Mouse (Mus musculus) fibroblast of lung, adult 2 months (primary cell): ENCODE data around the gene Tent4a.
"Not testable (repeated sequence)": the region's sequence is repeated elsewhere in the genome, so short reads cannot be mapped to it uniquely, and the experiment has no call there.

Experiments
- DNase-seq: peaks from one replicate; pipeline ENCODE4 v3.0.0-alpha.2; 2011; ENCODE audit warnings: low read depth

Tent4a gene

GRCm38 (mm10) chr13:69534334-69534653, at the start of gene Tent4a:
TSS of gene Tent4a (minus strand) at chr13:69534617.
- no peak for DNase-seq

GRCm38 (mm10) chr13:69583591-69583990, 49.2 kb upstream of the Tent4a start:
- no peak for DNase-seq

- no peak for DNase-seq
Measured at GRCm38 (mm10) chr13:69582411-69582810, 48.0 kb upstream of the Tent4a start.

GRCm38 (mm10) chr13:69577181-69577834, 42.9 kb upstream of the Tent4a start:
- DNase-seq: no peak

GRCm38 (mm10) chr13:69576676-69577075, 42.3 kb upstream of the Tent4a start:
- DNase-seq: no peak

- DNase-seq: no peak
Measured at GRCm38 (mm10) chr13:69572594-69572993, 38.2 kb upstream of the Tent4a start.

- DNase-seq: no peak
Measured at GRCm38 (mm10) chr13:69569201-69569600, 34.8 kb upstream of the Tent4a start.

GRCm38 (mm10) chr13:69565401-69565800, 31.0 kb upstream of the Tent4a start:
- DNase-seq: not testable (repeated sequence)

- no peak for DNase-seq
Measured at GRCm38 (mm10) chr13:69564573-69564972, 30.2 kb upstream of the Tent4a start.

- DNase-seq: no peak
Measured at GRCm38 (mm10) chr13:69563905-69564304, 29.5 kb upstream of the Tent4a start.

- no peak for DNase-seq
Measured at GRCm38 (mm10) chr13:69562654-69563574, 28.5 kb upstream of the Tent4a start.

GRCm38 (mm10) chr13:69562004-69562403, 27.6 kb upstream of the Tent4a start:
- DNase-seq: no peak

- DNase-seq: no peak
Measured at GRCm38 (mm10) chr13:69559291-69559961, 25.0 kb upstream of the Tent4a start.

- DNase-seq: no peak
Measured at GRCm38 (mm10) chr13:69558098-69558660, 23.8 kb upstream of the Tent4a start.

- DNase-seq: no peak
Measured at GRCm38 (mm10) chr13:69556728-69557127, 22.3 kb upstream of the Tent4a start.

GRCm38 (mm10) chr13:69555957-69556482, 21.6 kb upstream of the Tent4a start:
- no peak for DNase-seq

- no peak for DNase-seq
Measured at GRCm38 (mm10) chr13:69555045-69555444, 20.6 kb upstream of the Tent4a start.

GRCm38 (mm10) chr13:69554255-69554654, 19.8 kb upstream of the Tent4a start:
- DNase-seq: no peak

- no peak for DNase-seq
Measured at GRCm38 (mm10) chr13:69553024-69553423, 18.6 kb upstream of the Tent4a start.

- DNase-seq: no peak
Measured at GRCm38 (mm10) chr13:69550831-69551230, 16.4 kb upstream of the Tent4a start.

- no peak for DNase-seq
Measured at GRCm38 (mm10) chr13:69549980-69550379, 15.6 kb upstream of the Tent4a start.

GRCm38 (mm10) chr13:69547488-69548180, 13.2 kb upstream of the Tent4a start:
- no peak for DNase-seq
